Mouse (Mus musculus) embryonic facial prominence, embryonic 10.5 days (tissue): ENCODE data around the gene Psmd7. TPM values are rescaled to one million over a fixed set of nuclear protein-coding genes. Genes with fewer than 3 reads are reported as not detected.
A peak's percentile ranks its signal among the peaks of the same experiment; 100 is the strongest.

Experiments used
- DNase-seq: peaks from one replicate; pipeline ENCODE4 v3.0.0-alpha.2; 2017; ENCODE audit warnings: low spot score
- H3K27ac ChIP-seq: fragments of 300-500 bp; sonication (generic); replicated peaks from 2 replicates; pipeline ENCODE4 v1.5.1; 2016; ENCODE audit warnings: mild to moderate bottlenecking
- H3K27me3 ChIP-seq: fragments of 300-500 bp; sonication (generic); replicated peaks from 2 replicates; pipeline ENCODE4 v1.6.1; 2016; ENCODE audit warnings: low read depth, mild to moderate bottlenecking; ENCODE audit not compliant: poor library complexity, severe bottlenecking
- H3K36me3 ChIP-seq: fragments of 300-500 bp; sonication (generic); replicated peaks from 2 replicates; pipeline ENCODE4 v1.6.1; 2016; ENCODE audit warnings: mild to moderate bottlenecking, moderate library complexity
- H3K4me1 ChIP-seq: fragments of 300-500 bp; sonication (generic); 2 replicates; pipeline ENCODE4 v1.6.1; 2016
- H3K4me3 ChIP-seq: fragments of 300-500 bp; sonication (generic); 2 replicates; pipeline ENCODE4 v1.5.1; 2016; ENCODE audit warnings: mild to moderate bottlenecking, moderate library complexity
- H3K9me3 ChIP-seq: fragments of 300-500 bp; sonication (generic); 2 replicates; pipeline ENCODE4 v1.6.1; 2016; ENCODE audit warnings: mild to moderate bottlenecking
- WGBS: fragments of 180-500 bp; shearing (Covaris S2); methylation state at CpG from one replicate; pipeline ENCODE4 v1.1.7; 2016; 5-methylcytosine and 5-hydroxymethylcytosine counted together
- polyA plus RNA-seq: library from polyadenylated mRNA; unstranded; fragments of >200 nt; fragmentation: Nextera tagmentation; extraction: Ambion mirVana; gene quantifications from 2 replicates; pipeline ENCODE4 v1.2.1, GENCODE M21; 2016

The Psmd7 gene
- polyA plus RNA-seq, 1 experiment from 2014 or later: 372 TPM

DNA sequence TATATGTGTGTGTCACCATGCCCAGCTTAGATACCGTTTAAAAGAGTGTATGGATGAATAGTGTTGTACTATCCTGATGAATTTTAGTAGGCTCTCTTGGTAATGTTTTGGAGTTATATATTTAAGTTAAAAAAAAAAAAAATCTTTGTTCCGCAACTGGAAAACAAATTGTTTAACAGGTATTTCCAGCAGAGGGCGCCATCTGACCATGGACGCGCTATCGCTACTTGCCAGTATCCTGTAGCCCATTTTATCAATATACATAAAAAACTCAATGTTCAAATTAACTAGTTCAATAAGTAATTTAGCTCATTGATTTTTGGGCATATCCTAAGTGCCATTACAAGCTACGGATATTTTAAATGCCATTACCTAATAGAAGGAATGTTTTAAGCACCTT is 14.8 kb upstream of the Psmd7 start:
- peak; percentile 76 for DNase-seq
- no peak overlapping the region for H3K27ac ChIP-seq
- H3K27me3 ChIP-seq: peaks cover 7% of the 10 kb centered on the region; the same call in 1 of the 2 replicates
- H3K4me3 ChIP-seq: no peak overlapping the region
- no peaks in the 10 kb centered on the region for H3K36me3 ChIP-seq
- H3K9me3 ChIP-seq: no peaks in the 10 kb centered on the region
- peaks cover 7% of the 10 kb centered on the region for H3K4me1 ChIP-seq
- WGBS: 4% methylated on average over 7 of the region's 7 CpGs

DNA sequence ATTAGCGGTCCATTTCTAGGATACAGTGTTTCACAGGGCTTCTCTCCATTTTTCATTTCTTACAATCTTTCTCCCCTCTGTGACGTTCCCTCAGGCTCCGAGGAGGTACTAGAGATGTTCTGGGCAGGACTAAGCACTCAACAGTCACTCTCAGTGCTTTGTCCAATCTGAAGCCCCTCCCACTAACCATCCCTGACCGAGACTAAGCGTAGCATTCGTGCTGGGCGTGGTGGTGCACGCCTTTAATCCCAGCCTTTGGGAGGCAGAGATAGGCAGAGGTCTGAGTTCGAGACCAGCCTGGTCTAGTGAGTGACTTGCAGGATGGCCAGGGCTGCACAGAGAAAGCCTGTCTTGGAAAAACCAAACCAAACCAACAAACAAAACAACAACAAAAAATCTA is 11.4 kb upstream of the Psmd7 start:
- no peaks in the 10 kb centered on the region for H3K36me3 ChIP-seq
- no peak for DNase-seq
- H3K27me3 ChIP-seq: peaks cover 7% of the 10 kb centered on the region; the same call in 1 of the 2 replicates
- no peak overlapping the region for H3K27ac ChIP-seq
- no peak overlapping the region for H3K4me3 ChIP-seq
- H3K9me3 ChIP-seq: no peaks in the 10 kb centered on the region
- WGBS: 89% methylated on average over 9 of the region's 9 CpGs
- peaks cover 7% of the 10 kb centered on the region for H3K4me1 ChIP-seq

DNA sequence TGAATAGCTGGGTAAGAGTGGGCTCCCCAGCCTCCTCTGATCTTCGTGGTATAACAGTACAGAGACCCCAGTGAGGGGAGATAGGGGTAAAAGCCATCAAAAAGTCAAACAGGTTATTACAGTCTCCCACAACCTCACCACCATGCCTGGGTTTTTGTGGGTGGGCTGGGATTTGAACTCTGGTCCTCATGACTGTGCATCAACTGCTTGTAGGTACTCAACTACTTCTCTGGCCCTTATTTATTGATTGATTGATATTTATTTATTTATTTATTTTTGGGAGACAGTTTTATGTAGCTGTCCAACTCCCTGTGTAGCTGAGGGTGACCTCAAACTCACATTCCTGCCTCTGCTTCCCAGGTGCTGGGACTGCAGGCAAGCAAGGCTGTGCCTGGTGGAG is 9.5 kb upstream of the Psmd7 start:
- no peak overlapping the region for H3K4me3 ChIP-seq
- H3K27ac ChIP-seq: no peak overlapping the region
- no peaks in the 10 kb centered on the region for H3K36me3 ChIP-seq
- no peak for DNase-seq
- no peaks in the 10 kb centered on the region for H3K9me3 ChIP-seq
- H3K27me3 ChIP-seq: peaks cover 7% of the 10 kb centered on the region; the same call in 1 of the 2 replicates
- 0 out of 2 replicates have a peak, but pooled peaks cover 3% of the 10 kb centered on the region for H3K4me1 ChIP-seq
- 84% methylated on average over 1 of the region's 1 CpGs for WGBS

GRCm38 (mm10) chr8:107594817-107595216 is 6.6 kb upstream of the Psmd7 start:
- Histone ChIP-seq H3K27ac (no peak overlapping the region), H3K4me1 (0 out of 2 replicates have a peak, but pooled peaks cover 3% of the 10 kb centered on the region), H3K9me3 (no peaks in the 10 kb centered on the region), H3K4me3 (no peak overlapping the region), H3K27me3 (no peaks in the 10 kb centered on the region; the same call in 1 of the 2 replicates), H3K36me3 (no peaks in the 10 kb centered on the region)
- 73% methylated on average over 6 of the region's 6 CpGs for WGBS
- no peak for DNase-seq

GRCm38 (mm10) chr8:107593967-107594729 is 5.9 kb upstream of the Psmd7 start:
- H3K4me1 ChIP-seq: 0 out of 2 replicates have a peak, but pooled peaks cover 3% of the 10 kb centered on the region
- no peaks in the 10 kb centered on the region; the same call in 1 of the 2 replicates for H3K27me3 ChIP-seq
- 81% methylated on average over 6 of the region's 6 CpGs for WGBS
- no peaks in the 10 kb centered on the region for H3K9me3 ChIP-seq
- no peak overlapping the region for H3K27ac ChIP-seq
- H3K36me3 ChIP-seq: no peaks in the 10 kb centered on the region
- DNase-seq: no peak
- H3K4me3 ChIP-seq: no peak overlapping the region

DNA sequence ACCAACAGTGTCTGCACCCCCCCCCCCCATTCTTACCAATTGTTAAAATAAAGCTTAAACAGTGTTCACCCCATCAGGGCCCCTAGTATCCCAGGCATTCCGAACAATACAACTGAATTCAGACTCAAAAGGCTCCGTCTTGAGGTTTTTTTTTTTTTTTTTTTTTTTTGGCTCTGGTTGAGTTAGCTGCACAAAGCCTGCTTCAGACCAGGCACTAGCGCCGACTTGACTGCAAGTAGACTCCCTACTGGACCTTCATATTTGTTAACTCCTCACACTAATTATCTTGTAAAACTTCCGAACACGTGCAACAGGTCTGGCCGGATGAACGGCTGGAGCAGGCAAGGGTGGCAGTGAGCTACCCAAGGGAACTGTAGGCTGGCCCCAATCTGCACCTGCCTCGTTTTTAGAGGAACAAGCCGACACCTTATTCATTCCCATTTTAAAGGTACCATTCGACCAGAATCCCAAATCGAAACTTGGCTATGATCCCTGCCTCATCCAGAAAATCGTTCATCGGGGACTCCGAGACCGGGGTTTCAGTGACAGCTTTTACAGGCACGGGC is 752 bp downstream of the Psmd7 start:
- H3K27ac ChIP-seq: peak overlapping the region; percentile 94
- WGBS: 3% methylated on average over 17 of the region's 17 CpGs
- H3K9me3 ChIP-seq: no peaks in the 10 kb centered on the region
- H3K4me1 ChIP-seq: peaks cover 16% of the 10 kb centered on the region
- H3K27me3 ChIP-seq: no peaks in the 10 kb centered on the region
- DNase-seq: no peak
- H3K4me3 ChIP-seq: peak overlapping the region; percentile 78
- H3K36me3 ChIP-seq: peaks cover 42% of the 10 kb centered on the region

- DNase-seq: no peak
- Histone ChIP-seq H3K36me3 (peaks cover 91% of the 10 kb centered on the region), H3K27ac (no peak overlapping the region), H3K9me3 (no peaks in the 10 kb centered on the region), H3K27me3 (no peaks in the 10 kb centered on the region), H3K4me1 (peaks cover 14% of the 10 kb centered on the region), H3K4me3 (no peak overlapping the region)
- WGBS: 92% methylated on average over 11 of the region's 11 CpGs
Observed at GRCm38 (mm10) chr8:107582136-107582535, 6.1 kb downstream of the Psmd7 start.

DNA sequence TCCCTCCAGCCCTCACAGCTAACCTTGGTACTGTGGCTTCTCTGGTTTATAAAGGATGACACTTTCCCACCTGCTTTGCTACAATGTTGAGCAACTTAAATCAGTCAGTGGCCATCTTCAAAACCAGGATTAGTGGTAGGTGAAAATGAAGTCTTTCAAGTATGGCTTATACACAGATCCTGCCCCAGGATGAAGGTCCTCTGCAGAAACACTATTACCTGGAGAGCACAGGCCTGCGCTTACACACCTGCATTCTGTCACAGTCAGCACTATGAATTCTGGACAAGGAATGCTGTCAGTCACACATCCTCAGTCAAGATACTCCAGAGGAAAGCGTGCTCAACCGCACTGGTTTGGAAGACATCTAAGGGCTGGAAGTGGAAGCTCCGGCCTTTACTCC is 6.7 kb downstream of the Psmd7 start:
- H3K27me3 ChIP-seq: no peaks in the 10 kb centered on the region
- H3K4me1 ChIP-seq: peaks cover 10% of the 10 kb centered on the region
- no peaks in the 10 kb centered on the region for H3K9me3 ChIP-seq
- DNase-seq: no peak
- H3K27ac ChIP-seq: no peak overlapping the region
- no peak overlapping the region for H3K4me3 ChIP-seq
- 95% methylated on average over 4 of the region's 4 CpGs for WGBS
- peaks cover 90% of the 10 kb centered on the region for H3K36me3 ChIP-seq

DNA sequence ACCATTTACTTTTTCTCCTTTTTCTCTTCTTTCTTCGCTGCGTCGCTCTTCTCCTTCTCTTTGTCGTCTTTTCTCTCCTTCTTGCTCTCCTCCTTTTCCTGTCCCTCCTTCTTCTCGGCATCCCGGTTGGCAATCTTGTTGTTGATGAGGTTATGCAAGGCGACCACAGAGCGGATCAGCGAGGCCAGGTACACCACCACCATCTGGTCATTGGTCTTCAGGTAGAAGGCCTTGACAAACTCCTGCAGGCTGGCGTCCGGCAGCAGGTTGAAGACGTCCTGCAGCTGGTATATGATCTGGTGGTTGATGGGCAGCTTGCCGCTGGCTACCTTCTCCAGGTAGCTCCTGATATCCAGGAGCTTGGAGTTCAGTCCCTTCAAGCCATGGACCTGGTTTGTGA is 7.4 kb downstream of the Psmd7 start:
- H3K36me3 ChIP-seq: peaks cover 83% of the 10 kb centered on the region
- H3K27me3 ChIP-seq: no peaks in the 10 kb centered on the region
- WGBS: 95% methylated on average over 13 of the region's 13 CpGs
- H3K9me3 ChIP-seq: no peaks in the 10 kb centered on the region
- no peak overlapping the region for H3K27ac ChIP-seq
- no peak for DNase-seq
- H3K4me1 ChIP-seq: peaks cover 6% of the 10 kb centered on the region
- H3K4me3 ChIP-seq: no peak overlapping the region

DNA sequence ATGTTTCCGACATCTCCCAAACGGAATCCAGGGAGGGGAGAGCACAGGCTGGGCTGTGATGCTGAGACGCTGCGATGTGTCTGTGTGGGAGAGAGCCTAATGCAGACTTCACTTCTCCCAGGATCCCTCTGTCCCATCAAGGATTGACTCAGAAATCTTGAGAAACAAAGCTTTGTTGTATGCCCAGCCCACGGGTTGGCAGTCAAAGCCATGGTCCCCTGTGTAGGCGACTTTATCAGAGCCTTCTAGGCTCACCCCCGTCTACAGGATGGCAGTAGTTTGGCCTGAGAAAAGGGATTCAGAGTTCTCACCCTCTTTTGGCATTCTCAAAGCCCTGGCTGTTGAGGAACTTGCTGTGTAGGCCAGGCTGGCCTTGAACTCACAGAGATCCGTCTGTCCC is 9.7 kb downstream of the Psmd7 start:
- H3K4me1 ChIP-seq: peaks cover 4% of the 10 kb centered on the region
- 90% methylated on average over 8 of the region's 8 CpGs for WGBS
- peaks cover 60% of the 10 kb centered on the region for H3K36me3 ChIP-seq
- H3K27me3 ChIP-seq: no peaks in the 10 kb centered on the region
- no peak overlapping the region for H3K4me3 ChIP-seq
- H3K27ac ChIP-seq: no peak overlapping the region
- no peaks in the 10 kb centered on the region for H3K9me3 ChIP-seq
- DNase-seq: no peak

- 92% methylated on average over 8 of the region's 8 CpGs for WGBS
- Histone ChIP-seq H3K9me3 (no peaks in the 10 kb centered on the region), H3K27ac (no peak overlapping the region), H3K4me1 (peaks cover 4% of the 10 kb centered on the region), H3K4me3 (no peak overlapping the region), H3K27me3 (no peaks in the 10 kb centered on the region), H3K36me3 (peaks cover 56% of the 10 kb centered on the region)
- no peak for DNase-seq
Observed at GRCm38 (mm10) chr8:107578132-107578531, 10.1 kb downstream of the Psmd7 start.

GRCm38 (mm10) chr8:107577640-107578039 is 10.6 kb downstream of the Psmd7 start:
- Histone ChIP-seq H3K27me3 (no peaks in the 10 kb centered on the region), H3K4me1 (peaks cover 4% of the 10 kb centered on the region), H3K4me3 (no peak overlapping the region), H3K27ac (peak overlapping the region; percentile 83), H3K36me3 (peaks cover 51% of the 10 kb centered on the region), H3K9me3 (no peaks in the 10 kb centered on the region)
- DNase-seq: no peak
- WGBS: 87% methylated on average over 4 of the region's 4 CpGs

DNA sequence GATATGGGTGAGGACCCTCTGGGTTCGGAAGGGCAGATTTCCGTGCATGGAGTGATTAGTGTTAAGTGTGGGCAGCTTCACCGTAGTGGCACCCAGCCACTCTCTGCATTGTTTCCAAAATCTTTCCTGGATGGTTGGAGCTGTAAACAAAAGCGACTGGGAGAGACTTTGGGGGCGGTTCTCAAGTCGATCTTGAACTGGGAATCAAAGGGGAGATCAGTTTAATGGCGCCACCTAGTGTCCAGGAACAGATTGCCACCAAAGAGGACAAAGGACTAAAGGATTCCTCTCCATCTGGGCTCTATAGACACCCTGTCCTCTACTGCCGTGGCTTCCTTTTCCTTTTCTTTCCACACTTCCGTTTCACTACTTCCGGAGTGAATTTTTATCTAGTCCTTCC is 11.6 kb downstream of the Psmd7 start:
- no peaks in the 10 kb centered on the region for H3K27me3 ChIP-seq
- peak overlapping the region; percentile 83 for H3K27ac ChIP-seq
- DNase-seq: peak; percentile 88
- H3K4me3 ChIP-seq: peak overlapping the region; percentile 37; the same call in 1 of the 2 replicates
- WGBS: 11% methylated on average over 10 of the region's 10 CpGs
- peaks cover 4% of the 10 kb centered on the region for H3K4me1 ChIP-seq
- no peaks in the 10 kb centered on the region for H3K9me3 ChIP-seq
- peaks cover 41% of the 10 kb centered on the region for H3K36me3 ChIP-seq
